Mouse (Mus musculus) kidney, adult 2 months (tissue): ENCODE results near the gene Rapgefl1. TPM values are rescaled to one million over a fixed set of nuclear protein-coding genes. Genes with fewer than 3 reads are reported as not detected.

Experiments used
- DNase-seq: peaks from one replicate; pipeline ENCODE4 v3.0.0; 2021
- H3K27ac ChIP-seq: fragments of 200-500 bp; 2 replicates; pipeline ENCODE4 v1.5.1; 2012; ENCODE audit warnings: low read depth, low read length, control low read depth, inconsistent platforms; ENCODE audit not compliant: insufficient read depth
- H3K27me3 ChIP-seq: fragments of 200-500 bp; replicated peaks from 2 replicates; pipeline ENCODE4 v1.6.1; 2012; ENCODE audit warnings: mild to moderate bottlenecking, moderate library complexity, low read length, inconsistent platforms; ENCODE audit not compliant: control insufficient read depth, insufficient read depth
- H3K36me3 ChIP-seq: fragments of 200-500 bp; 2 replicates; pipeline ENCODE4 v1.6.1; 2012; ENCODE audit warnings: mild to moderate bottlenecking, moderate library complexity, low read length, inconsistent platforms; ENCODE audit not compliant: control insufficient read depth, insufficient read depth
- H3K4me1 ChIP-seq: fragments of 200-500 bp; 2 replicates; pipeline ENCODE4 v1.6.1; 2011; ENCODE audit warnings: low read length; ENCODE audit not compliant: control insufficient read depth, insufficient read depth
- H3K4me3 ChIP-seq: fragments of 200-500 bp; 2 replicates; pipeline ENCODE4 v1.5.1; 2011; ENCODE audit warnings: mild to moderate bottlenecking, low read depth, low read length, control low read depth; ENCODE audit not compliant: insufficient read depth
- CTCF ChIP-seq: fragments of 200-500 bp; conservative IDR thresholded peaks from 2 replicates; pipeline ENCODE4 v1.5.1; 2011; ENCODE audit warnings: low read depth, mild to moderate bottlenecking, control low read depth, low read length, moderate library complexity, mixed read lengths; ENCODE audit not compliant: insufficient read depth, insufficient read length
- POLR2A ChIP-seq: fragments of 200-500 bp; IDR thresholded peaks from one replicate; pipeline ENCODE4 v1.6.1; 2011; ENCODE audit warnings: low read depth, low read length, control low read depth
- WGBS: fragments of 180-500 bp; shearing (Covaris S2); methylation state at CpG from one replicate; pipeline ENCODE4 v1.1.7; 2018; 5-methylcytosine and 5-hydroxymethylcytosine counted together
- polyA plus RNA-seq: library from polyadenylated mRNA; depleted of rRNA; stranded (reverse); fragments of >200 nt; gene quantifications from 2 replicates; pipeline ENCODE4 v1.2.3, GENCODE M21; 2012

Gene Rapgefl1
- polyA plus RNA-seq, 1 experiment = 4.2 TPM

DNA sequence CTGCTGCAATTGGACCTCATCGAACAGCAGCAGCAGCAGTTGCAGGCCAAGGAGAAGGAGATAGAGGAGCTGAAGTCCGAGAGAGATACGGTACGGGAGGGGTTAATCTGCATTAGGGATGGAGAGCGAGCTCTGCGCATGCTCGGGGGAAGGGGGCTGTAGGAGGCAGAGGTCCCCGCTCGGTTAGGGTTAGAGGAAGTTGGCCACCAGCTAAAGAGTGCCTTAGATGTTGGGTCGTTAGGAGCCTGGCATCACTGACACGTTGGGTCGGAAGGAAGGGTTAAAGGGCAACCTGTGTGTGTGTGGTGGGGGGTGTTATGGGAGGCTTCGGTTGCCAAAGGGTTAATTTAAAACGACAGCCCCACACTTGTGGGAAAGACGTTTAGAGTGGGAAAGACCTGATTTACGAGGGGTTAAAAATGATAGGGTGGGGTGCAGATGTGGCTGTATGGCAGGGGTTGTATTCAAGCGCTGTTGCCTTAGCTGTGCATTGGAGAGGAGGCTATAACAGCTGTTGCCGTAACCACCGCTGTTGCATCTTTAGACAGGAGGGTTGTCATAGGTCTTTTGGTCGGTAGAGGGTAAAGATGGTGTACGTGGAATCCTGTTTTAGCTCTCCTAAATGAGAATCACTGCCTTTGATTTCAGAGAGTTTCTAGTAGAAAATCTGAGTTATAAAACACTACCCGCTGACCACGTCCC, 39.9 kb upstream of the Rapgefl1 start:
- TF ChIP-seq POLR2A (no peak), CTCF (no peak)
- Histone ChIP-seq H3K27me3 (no peaks in the 10 kb centered on the region), H3K4me1 (peaks cover 12% of the 10 kb centered on the region), H3K27ac (peak overlapping the region; percentile 66), H3K4me3 (peak overlapping the region; percentile 84), H3K36me3 (peaks cover 4% of the 10 kb centered on the region)
- 2% methylated on average over 23 of the region's 23 CpGs for WGBS
- DNase-seq = peak; percentile 57

DNA sequence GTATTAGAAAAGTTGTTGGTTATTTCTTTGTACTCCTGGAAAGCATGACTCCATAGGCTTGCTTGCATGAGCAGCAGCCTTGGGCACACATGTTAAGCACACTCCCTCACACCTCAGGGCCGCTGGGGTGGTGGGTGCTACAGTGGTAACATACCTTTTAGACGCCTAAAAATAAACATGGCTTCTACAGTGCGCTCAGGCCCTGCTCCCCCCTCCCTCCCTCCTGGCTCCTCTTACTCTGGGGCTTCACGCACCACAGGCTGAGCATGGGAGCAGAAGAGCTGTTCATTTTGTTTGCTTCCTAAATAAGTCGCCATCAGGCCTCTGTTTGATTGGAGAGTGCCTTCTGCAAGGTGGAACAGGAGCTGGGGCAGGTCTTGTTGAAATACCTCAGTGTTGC, 39.3 kb upstream of the Rapgefl1 start:
- H3K36me3 ChIP-seq = peaks cover 4% of the 10 kb centered on the region
- H3K27ac ChIP-seq = no peak overlapping the region; the same call in 1 of the 2 replicates
- no peak for TF ChIP-seq POLR2A
- no peak for TF ChIP-seq CTCF
- H3K4me1 ChIP-seq = peaks cover 12% of the 10 kb centered on the region
- 2% methylated on average over 5 of the region's 5 CpGs for WGBS
- no peak overlapping the region; the same call in none of the 2 replicates for H3K4me3 ChIP-seq
- peak; percentile 25 for DNase-seq
- no peaks in the 10 kb centered on the region for H3K27me3 ChIP-seq

DNA sequence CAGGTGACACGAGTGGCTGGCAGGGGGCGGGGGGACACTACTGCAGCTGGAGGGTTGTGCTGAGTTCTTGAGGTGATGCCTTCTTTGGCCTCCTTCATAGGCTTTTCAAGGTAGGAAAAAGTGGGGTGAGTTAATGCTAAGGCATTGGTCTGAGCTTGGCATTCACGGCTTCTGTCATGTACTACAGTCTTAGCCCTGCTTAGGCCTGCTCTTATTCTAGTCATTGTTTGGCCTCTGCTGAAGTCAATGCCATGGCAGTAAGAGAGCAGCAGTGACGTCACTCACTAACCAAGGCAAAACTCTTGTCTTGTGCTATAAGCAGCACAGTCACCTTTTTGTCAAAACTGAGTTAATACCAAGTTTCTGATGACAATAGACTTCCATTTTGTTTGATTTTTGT, 38.7 kb upstream of the Rapgefl1 start:
- no peak overlapping the region for H3K27ac ChIP-seq
- H3K4me3 ChIP-seq = no peak overlapping the region
- WGBS = 34% methylated on average over 4 of the region's 4 CpGs
- TF ChIP-seq POLR2A = no peak
- no peak for TF ChIP-seq CTCF
- H3K36me3 ChIP-seq = peaks cover 4% of the 10 kb centered on the region
- DNase-seq = no peak
- H3K27me3 ChIP-seq = no peaks in the 10 kb centered on the region
- peaks cover 12% of the 10 kb centered on the region for H3K4me1 ChIP-seq

DNA sequence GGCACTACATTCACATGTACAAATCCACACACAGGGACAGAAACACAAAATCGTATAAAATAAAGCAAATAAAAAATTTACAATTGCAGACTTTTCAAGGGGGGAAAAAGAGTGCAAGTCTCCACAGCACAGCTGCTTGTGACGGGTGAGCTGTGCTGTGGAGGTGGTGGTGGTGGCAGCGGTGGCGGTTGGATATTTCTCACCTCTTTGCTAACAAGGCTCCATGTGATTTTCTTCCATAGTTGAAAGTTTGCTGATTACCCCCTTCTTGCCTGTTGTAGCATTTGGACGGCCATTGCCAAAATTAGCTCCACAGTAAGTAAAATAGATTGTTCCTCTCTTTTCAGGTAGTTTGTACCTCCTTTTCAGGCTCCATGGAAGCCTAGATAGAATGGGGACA, 32.0 kb upstream of the Rapgefl1 start, which contains the start of gene Casc3:
Casc3 (plus strand) TSS at position 301 of the 400 bp plus-strand sequence.
- no peaks in the 10 kb centered on the region for H3K27me3 ChIP-seq
- WGBS = 94% methylated on average over 5 of the region's 5 CpGs
- H3K4me3 ChIP-seq = no peak within 1 kb of the TSS
- peaks cover 9% of the 10 kb centered on the region for H3K36me3 ChIP-seq
- no peak within 1 kb of the TSS for H3K27ac ChIP-seq
- 0 out of 2 replicates have a peak, but pooled peaks cover 3% of the 10 kb centered on the region for H3K4me1 ChIP-seq
- no peak for TF ChIP-seq CTCF
- no peak for TF ChIP-seq POLR2A
- DNase-seq = no peak

DNA sequence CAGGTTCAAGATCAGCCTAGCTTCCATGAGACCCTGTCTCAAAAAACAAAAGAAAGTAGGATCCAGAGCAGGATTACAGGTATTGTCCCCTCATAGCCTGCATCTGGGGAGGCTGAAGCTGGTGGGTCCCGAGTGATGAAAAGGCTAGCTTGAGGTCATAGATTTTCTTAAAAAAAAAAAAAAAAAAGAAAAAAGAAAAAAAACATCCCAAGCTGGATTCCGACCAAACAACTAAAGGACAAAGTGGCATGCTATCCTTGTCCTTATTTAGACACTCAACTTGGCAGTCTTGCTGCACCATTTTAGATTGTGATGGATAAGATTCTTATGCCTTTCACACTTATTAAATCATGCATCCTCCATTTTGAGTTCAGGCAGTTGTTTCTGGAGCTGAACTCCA, 28.2 kb upstream of the Rapgefl1 start:
- 63% methylated on average over 2 of the region's 2 CpGs for WGBS
- Histone ChIP-seq H3K36me3 (peaks cover 10% of the 10 kb centered on the region), H3K27me3 (no peaks in the 10 kb centered on the region), H3K4me1 (peaks cover 7% of the 10 kb centered on the region; the same call in 1 of the 2 replicates), H3K27ac (0 out of 2 replicates have a peak overlapping the region, but pooled peaks have one; percentile 14), H3K4me3 (no peak overlapping the region)
- no peak for TF ChIP-seq CTCF
- TF ChIP-seq POLR2A = no peak
- no peak for DNase-seq

DNA sequence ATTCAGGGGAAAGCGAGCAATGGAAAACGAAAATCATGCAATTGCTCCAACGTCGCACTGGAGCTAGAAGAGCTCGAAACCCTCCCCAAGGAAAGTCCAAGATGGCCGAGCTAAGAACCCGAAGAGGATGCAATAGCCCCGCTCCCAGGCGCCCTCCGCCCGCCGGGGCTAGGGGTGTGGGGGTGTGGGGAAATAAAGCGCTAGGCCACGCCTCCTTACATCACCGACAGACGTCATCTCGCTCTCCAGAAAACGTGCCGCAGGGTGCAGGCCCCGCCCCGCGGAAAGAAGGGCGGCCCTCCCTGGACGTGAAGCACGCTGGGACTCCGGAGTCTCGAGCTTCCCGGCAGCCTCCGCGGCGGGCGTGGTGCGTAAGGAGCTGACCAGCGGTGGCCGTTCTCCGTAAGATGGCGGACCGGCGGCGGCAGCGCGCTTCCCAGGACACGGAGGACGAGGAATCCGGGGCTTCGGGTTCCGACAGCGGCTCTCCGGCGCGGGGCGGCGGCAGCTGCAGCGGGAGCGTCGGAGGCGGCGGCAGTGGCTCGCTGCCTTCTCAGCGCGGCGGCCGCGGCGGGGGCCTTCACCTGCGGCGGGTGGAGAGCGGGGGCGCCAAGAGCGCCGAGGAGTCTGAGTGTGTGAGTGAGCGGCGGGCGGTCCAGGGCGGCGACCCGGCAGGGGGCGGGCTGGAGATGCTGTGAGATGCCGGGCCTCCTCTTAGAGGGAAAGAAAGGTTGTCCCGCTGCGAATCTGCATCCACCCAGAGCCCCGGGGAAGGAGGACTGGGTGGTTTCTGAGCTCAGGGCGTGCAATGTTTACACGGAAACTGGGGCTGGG, 26.9 kb upstream of the Rapgefl1 start:
- H3K4me3 ChIP-seq = peak overlapping the region; percentile 84
- no peaks in the 10 kb centered on the region for H3K27me3 ChIP-seq
- DNase-seq = peak; percentile 99
- H3K27ac ChIP-seq = peak overlapping the region; percentile 95
- WGBS = under 1% methylated on average over 84 of the region's 84 CpGs
- H3K36me3 ChIP-seq = peaks cover 7% of the 10 kb centered on the region
- peaks cover 7% of the 10 kb centered on the region; the same call in 1 of the 2 replicates for H3K4me1 ChIP-seq
- peak; percentile 74 for TF ChIP-seq POLR2A
- TF ChIP-seq CTCF = no peak

DNA sequence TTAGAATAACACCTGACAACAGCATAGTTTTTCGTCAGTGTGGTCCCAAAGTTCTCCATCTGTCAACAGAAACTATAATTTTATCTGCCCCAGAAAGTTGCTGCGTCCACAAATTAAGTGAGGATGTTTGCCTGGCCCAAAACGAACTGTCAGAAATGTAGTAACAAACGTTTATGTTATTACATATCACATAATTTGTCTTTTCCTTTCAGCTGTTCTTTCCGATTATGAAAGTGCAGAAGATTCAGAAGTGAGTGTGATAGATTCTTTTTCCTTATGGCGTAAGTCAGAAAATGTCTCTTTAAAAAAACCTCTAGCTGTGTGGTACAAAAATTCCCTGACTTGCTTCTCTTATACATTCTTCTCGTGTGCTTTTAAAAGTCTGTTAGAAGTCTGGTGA, 25.9 kb upstream of the Rapgefl1 start:
- Histone ChIP-seq H3K36me3 (peaks cover 7% of the 10 kb centered on the region), H3K27me3 (no peaks in the 10 kb centered on the region), H3K4me3 (peak overlapping the region; percentile 75), H3K4me1 (peaks cover 7% of the 10 kb centered on the region; the same call in 1 of the 2 replicates), H3K27ac (no peak overlapping the region)
- WGBS = 49% methylated on average over 7 of the region's 7 CpGs
- DNase-seq = no peak
- TF ChIP-seq CTCF (no peak), POLR2A (no peak)
